Mouse (Mus musculus) hindlimb bud, embryonic 11.5 days (tissue): ENCODE data around the gene Lpar1.

Experiments used
- DNase-seq: peaks from one replicate; pipeline ENCODE4 v3.0.0-alpha.2; 2012; ENCODE audit warnings: low read depth, low spot score; ENCODE audit errors: extremely low spot score

Gene Lpar1

GRCm38 (mm10) chr4:58553631-58554358 is at the start of gene Lpar1:
TSS of gene Lpar1 (minus strand) at chr4:58553898.
- no peak for DNase-seq

GRCm38 (mm10) chr4:58585942-58586341 is 32.2 kb upstream of the Lpar1 start:
- DNase-seq = no peak

GRCm38 (mm10) chr4:58581191-58581590 is 27.5 kb upstream of the Lpar1 start:
- DNase-seq = no peak

GRCm38 (mm10) chr4:58580516-58580915 is 26.8 kb upstream of the Lpar1 start:
- no peak for DNase-seq

GRCm38 (mm10) chr4:58580098-58580497 is 26.4 kb upstream of the Lpar1 start:
- no peak for DNase-seq

- no peak for DNase-seq
These were observed 24.8 kb upstream of the Lpar1 start for GRCm38 (mm10) chr4:58578488-58578887.

- no peak for DNase-seq
These were observed 23.8 kb upstream of the Lpar1 start for GRCm38 (mm10) chr4:58577382-58578048.

- DNase-seq = no peak
These were observed 22.1 kb upstream of the Lpar1 start for GRCm38 (mm10) chr4:58575831-58576230.

- DNase-seq = no peak
These were observed 20.3 kb upstream of the Lpar1 start for GRCm38 (mm10) chr4:58574024-58574423.

- no peak for DNase-seq
These were observed 18.7 kb upstream of the Lpar1 start for GRCm38 (mm10) chr4:58572446-58572845.

- DNase-seq = no peak
These were observed 18.0 kb upstream of the Lpar1 start for GRCm38 (mm10) chr4:58571661-58572060.

GRCm38 (mm10) chr4:58571232-58571631 is 17.5 kb upstream of the Lpar1 start:
- no peak for DNase-seq

GRCm38 (mm10) chr4:58568486-58568885 is 14.8 kb upstream of the Lpar1 start:
- no peak for DNase-seq

GRCm38 (mm10) chr4:58562776-58563175 is 9.1 kb upstream of the Lpar1 start:
- no peak for DNase-seq

- no peak for DNase-seq
These were observed 3.3 kb upstream of the Lpar1 start for GRCm38 (mm10) chr4:58557001-58557400.

GRCm38 (mm10) chr4:58554359-58554838 is 701 bp upstream of the Lpar1 start:
- no peak for DNase-seq

GRCm38 (mm10) chr4:58552731-58553630 is 717 bp downstream of the Lpar1 start:
- no peak for DNase-seq

GRCm38 (mm10) chr4:58552229-58552628 is 1.5 kb downstream of the Lpar1 start:
- DNase-seq = no peak

GRCm38 (mm10) chr4:58551820-58552219 is 1.9 kb downstream of the Lpar1 start:
- peak; percentile 97 for DNase-seq

GRCm38 (mm10) chr4:58547725-58548124 is 6.0 kb downstream of the Lpar1 start:
- no peak for DNase-seq

- no peak for DNase-seq
These were observed 6.5 kb downstream of the Lpar1 start for GRCm38 (mm10) chr4:58547273-58547565.
